Mouse (Mus musculus) heart, embryonic 16.5 days (tissue): Measurements from ENCODE around the gene Ilkap. TPM values are rescaled to one million over a fixed set of nuclear protein-coding genes. Genes with fewer than 3 reads are reported as not detected.

Experiments used
- ATAC-seq: fragments of 200-750 bp; cut with Nextera tagmentation; replicated peaks from 2 replicates; pipeline ENCODE4 v1.8.0; 2017; ENCODE audit warnings: moderate number of reproducible peaks; ENCODE audit not compliant: insufficient read depth, low FRiP score; ENCODE audit errors: extremely low read depth
- H3K27ac ChIP-seq: fragments of 300-500 bp; sonication (generic); 2 replicates; pipeline ENCODE4 v1.5.1; 2014; ENCODE audit warnings: mild to moderate bottlenecking, low read length, control low read depth, moderate library complexity
- H3K27me3 ChIP-seq: fragments of 300-500 bp; sonication (generic); 2 replicates; pipeline ENCODE4 v1.6.1; 2014; ENCODE audit warnings: low read length, mixed read lengths; ENCODE audit not compliant: control insufficient read depth, insufficient read depth
- H3K36me3 ChIP-seq: fragments of 300-500 bp; sonication (generic); 2 replicates; pipeline ENCODE4 v1.6.1; 2014; ENCODE audit not compliant: control insufficient read depth, insufficient read depth
- H3K4me1 ChIP-seq: fragments of 300-500 bp; sonication (generic); 2 replicates; pipeline ENCODE4 v1.6.1; 2014; ENCODE audit warnings: low read length, mixed read lengths; ENCODE audit not compliant: control insufficient read depth, insufficient read depth
- H3K4me2 ChIP-seq: fragments of 300-500 bp; sonication (generic); 2 replicates; pipeline ENCODE4 v1.6.1; 2014; ENCODE audit warnings: low read depth, mild to moderate bottlenecking, control low read depth, low read length
- H3K4me3 ChIP-seq: fragments of 300-500 bp; sonication (generic); 2 replicates; pipeline ENCODE4 v1.5.1; 2014; ENCODE audit warnings: mild to moderate bottlenecking, control low read depth, low read length
- H3K9ac ChIP-seq: fragments of 300-500 bp; sonication (generic); 2 replicates; pipeline ENCODE4 v1.6.1; 2014; ENCODE audit warnings: low read length, control low read depth
- H3K9me3 ChIP-seq: fragments of 300-500 bp; sonication (generic); replicated peaks from 2 replicates; pipeline ENCODE4 v1.6.1; 2016; ENCODE audit warnings: low read length; ENCODE audit not compliant: control insufficient read depth
- WGBS: fragments of 180-500 bp; shearing (Covaris S2); extraction: QIAGEN DNeasy Blood & Tissue Kit; methylation state at CpG from one replicate; pipeline ENCODE4 v1.1.7; 2014; 5-methylcytosine and 5-hydroxymethylcytosine counted together
- polyA plus RNA-seq: library from polyadenylated mRNA; unstranded; fragments of >200 nt; fragmentation: Nextera tagmentation; extraction: Ambion mirVana; gene quantifications from 2 replicates; pipeline ENCODE4 v1.2.1, GENCODE M21; 2015

The Ilkap gene
- polyA plus RNA-seq, 1 experiment from 2014 or later = 113 TPM

DNA sequence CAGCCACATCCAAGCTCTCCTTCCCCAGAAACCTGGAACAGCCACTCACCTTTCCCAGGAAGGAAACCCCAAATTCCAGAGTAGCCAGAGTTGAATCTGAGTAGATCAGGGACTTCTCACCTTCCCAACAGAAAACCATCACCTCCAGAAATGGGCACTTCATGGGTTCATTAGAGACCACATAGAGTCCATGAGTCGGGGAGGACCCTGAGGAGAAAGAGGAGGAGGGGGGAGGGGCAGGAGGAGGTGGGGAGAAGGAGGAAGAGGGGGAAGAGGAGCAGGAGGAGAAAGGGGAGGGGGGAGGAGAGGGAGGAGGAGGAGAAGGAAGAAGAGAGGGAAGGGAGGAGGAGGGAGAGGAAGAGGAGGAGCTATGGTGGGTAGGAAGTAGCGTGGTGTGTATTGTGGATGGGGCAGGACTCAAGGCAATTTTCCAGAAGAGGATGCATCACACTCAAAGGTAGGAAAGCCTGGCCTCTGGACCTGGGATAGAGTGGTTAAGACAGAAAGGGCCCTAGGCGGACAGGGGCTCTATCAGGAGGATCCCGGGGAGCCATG, 73.0 kb downstream of the Ilkap start:
- H3K4me1 ChIP-seq = peaks cover 11% of the 10 kb centered on the region
- H3K9ac ChIP-seq = no peak overlapping the region
- WGBS = 74% methylated on average over 4 of the region's 4 CpGs

DNA sequence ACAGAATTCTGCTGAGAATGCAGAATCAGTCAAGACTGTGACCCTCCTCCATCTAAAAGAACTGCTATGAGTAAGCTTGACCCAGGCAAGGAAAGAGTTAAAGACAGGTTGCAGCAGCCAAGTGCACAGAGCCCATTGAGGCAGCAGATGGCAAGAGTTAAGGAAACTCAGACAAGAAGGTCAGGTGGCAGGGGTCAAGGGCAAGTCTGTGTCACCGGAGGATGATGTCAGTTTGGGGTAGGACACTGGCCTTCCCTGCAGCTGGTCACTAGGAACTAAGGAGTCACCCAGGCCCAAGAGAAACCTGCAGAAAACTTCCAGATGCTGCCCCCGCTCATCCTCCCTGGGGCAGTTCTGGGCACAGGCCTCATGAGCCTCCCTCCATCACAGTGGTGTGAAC, 74.0 kb downstream of the Ilkap start:
- ATAC-seq = no peak
- WGBS = 68% methylated on average over 2 of the region's 2 CpGs
- H3K27me3 ChIP-seq = no peaks in the 10 kb centered on the region
- H3K4me3 ChIP-seq = no peak overlapping the region
- H3K36me3 ChIP-seq = no peaks in the 10 kb centered on the region
- no peak overlapping the region for H3K4me2 ChIP-seq
- H3K27ac ChIP-seq = no peak overlapping the region
- H3K4me1 ChIP-seq = peaks cover 11% of the 10 kb centered on the region
- H3K9me3 ChIP-seq = no peaks in the 10 kb centered on the region
- H3K9ac ChIP-seq = no peak overlapping the region

More for the DNA sequence above, 73.0 kb downstream of the Ilkap start:
- Histone ChIP-seq H3K36me3 (no peaks in the 10 kb centered on the region), H3K4me3 (no peak overlapping the region), H3K27me3 (no peaks in the 10 kb centered on the region), H3K4me2 (no peak overlapping the region), H3K27ac (no peak overlapping the region), H3K9me3 (no peaks in the 10 kb centered on the region)
- no peak for ATAC-seq

Other genes with a start within 250 kb of the Ilkap start
- gene Ramp1, start 219.0 kb downstream of the Ilkap start, polyA plus RNA-seq = 59.3 and 61.0 TPM in 2 replicates
- gene Ube2f, start 148.5 kb downstream of the Ilkap start, polyA plus RNA-seq = 68.9 and 71.7 TPM in 2 replicates
- 16.0 and 17.5 TPM in 2 replicates for gene Scly, start 100.5 kb downstream of the Ilkap start, polyA plus RNA-seq
- gene Espnl, start 76.7 kb downstream of the Ilkap start, polyA plus RNA-seq = 0.04 and 0.07 TPM in 2 replicates
- gene Klhl30, start 47.8 kb downstream of the Ilkap start, polyA plus RNA-seq = 51.4 and 58.4 TPM in 2 replicates
- 1.3 and 1.5 TPM in 2 replicates for gene Erfe, start 32.4 kb downstream of the Ilkap start, polyA plus RNA-seq
- gene Hes6, start 15.2 kb upstream of the Ilkap start, polyA plus RNA-seq = 105 and 117 TPM in 2 replicates
- 4.9 and 6.2 TPM in 2 replicates for gene Per2, start 60.5 kb upstream of the Ilkap start, polyA plus RNA-seq
- gene Traf3ip1, start 95.8 kb upstream of the Ilkap start, polyA plus RNA-seq = 5.5 and 5.7 TPM in 2 replicates
- gene Asb1, start 141.7 kb upstream of the Ilkap start, polyA plus RNA-seq = 5.5 and 5.6 TPM in 2 replicates